Mouse (Mus musculus): ENCODE results near the gene Acss1. TPM values are rescaled to one million over a fixed set of nuclear protein-coding genes. Genes with fewer than 3 reads are reported as not detected.

Gene Acss1
- total and polyA plus RNA-seq, 2 experiments = 0.29 to 0.83 TPM

- H3K27me3 ChIP-seq (ENCODE audit: control insufficient read depth, insufficient read depth, low read length) = no peaks in the 10 kb centered on the region
- no peaks in the 10 kb centered on the region for H3K36me3 ChIP-seq (ENCODE audit: control insufficient read depth, insufficient read depth, low read length)
- no peaks in the 10 kb centered on the region for H3K79me2 ChIP-seq (ENCODE audit: control insufficient read depth, insufficient read depth, low read length)
- H3K4me1 ChIP-seq (ENCODE audit: control insufficient read depth, insufficient read depth, low read length) = no peaks in the 10 kb centered on the region
- no peak for DNase-seq (ENCODE audit: extremely low read depth, low read depth, low spot score)
- WGBS = 37% methylated on average over 8 of the region's 8 CpGs
- H3K9ac ChIP-seq (ENCODE audit: low read depth, low read length) = no peak overlapping the region
- TF ChIP-seq CTCF (IDR thresholded peaks at IDR 0.05; ENCODE audit: low read depth, low read length) (no peak), POLR2A (IDR thresholded peaks at IDR 0.05; ENCODE audit: extremely low read depth, insufficient read depth, low read length) (no peak)
- no peak overlapping the region for H3K4me3 ChIP-seq (ENCODE audit: insufficient read depth, low read depth, low read length)
- H3K27ac ChIP-seq (replicated peaks; ENCODE audit: insufficient read depth, low read depth, low read length) = no peak overlapping the region
Observed at GRCm38 (mm10) chr2:150656975-150657768, 11.1 kb downstream of the Acss1 start.

- DNase-seq (ENCODE audit: extremely low read depth, low read depth, low spot score) = no peak
- H3K79me2 ChIP-seq (ENCODE audit: control insufficient read depth, insufficient read depth, low read length) = no peaks in the 10 kb centered on the region
- no peak overlapping the region for H3K9ac ChIP-seq (ENCODE audit: low read depth, low read length)
- no peaks in the 10 kb centered on the region for H3K36me3 ChIP-seq (ENCODE audit: control insufficient read depth, insufficient read depth, low read length)
- no peaks in the 10 kb centered on the region for H3K4me1 ChIP-seq (ENCODE audit: control insufficient read depth, insufficient read depth, low read length)
- no peak overlapping the region for H3K4me3 ChIP-seq (ENCODE audit: insufficient read depth, low read depth, low read length)
- H3K27me3 ChIP-seq (ENCODE audit: control insufficient read depth, insufficient read depth, low read length) = no peaks in the 10 kb centered on the region
- no peak for TF ChIP-seq CTCF (IDR thresholded peaks at IDR 0.05; ENCODE audit: low read depth, low read length)
- no peak for TF ChIP-seq POLR2A (IDR thresholded peaks at IDR 0.05; ENCODE audit: extremely low read depth, insufficient read depth, low read length)
- H3K27ac ChIP-seq (replicated peaks; ENCODE audit: insufficient read depth, low read depth, low read length) = no peak overlapping the region
- 89% methylated on average over 3 of the region's 3 CpGs for WGBS
Observed at GRCm38 (mm10) chr2:150656112-150656511, 12.2 kb downstream of the Acss1 start.

- DNase-seq (ENCODE audit: extremely low read depth, low read depth, low spot score) = no peak
- WGBS = 61% methylated on average over 6 of the region's 6 CpGs
- H3K79me2 ChIP-seq (ENCODE audit: control insufficient read depth, insufficient read depth, low read length) = no peaks in the 10 kb centered on the region
- no peaks in the 10 kb centered on the region for H3K36me3 ChIP-seq (ENCODE audit: control insufficient read depth, insufficient read depth, low read length)
- no peak overlapping the region for H3K4me3 ChIP-seq (ENCODE audit: insufficient read depth, low read depth, low read length)
- no peaks in the 10 kb centered on the region for H3K27me3 ChIP-seq (ENCODE audit: control insufficient read depth, insufficient read depth, low read length)
- H3K9ac ChIP-seq (ENCODE audit: low read depth, low read length) = no peak overlapping the region
- H3K4me1 ChIP-seq (ENCODE audit: control insufficient read depth, insufficient read depth, low read length) = no peaks in the 10 kb centered on the region
- H3K27ac ChIP-seq (replicated peaks; ENCODE audit: insufficient read depth, low read depth, low read length) = no peak overlapping the region
- TF ChIP-seq CTCF (IDR thresholded peaks at IDR 0.05; ENCODE audit: low read depth, low read length) (no peak), POLR2A (IDR thresholded peaks at IDR 0.05; ENCODE audit: extremely low read depth, insufficient read depth, low read length) (no peak)
Observed at GRCm38 (mm10) chr2:150655290-150655689, 13.0 kb downstream of the Acss1 start.

- DNase-seq (ENCODE audit: extremely low read depth, low read depth, low spot score) = no peak
- WGBS = 88% methylated on average over 2 of the region's 2 CpGs
Observed at GRCm38 (mm10) chr2:150654814-150655213, 13.5 kb downstream of the Acss1 start.

GRCm38 (mm10) chr2:150651366-150651765 lies 16.9 kb downstream of the Acss1 start:
- no peaks in the 10 kb centered on the region for H3K4me1 ChIP-seq (ENCODE audit: control insufficient read depth, insufficient read depth, low read length)
- no peaks in the 10 kb centered on the region for H3K27me3 ChIP-seq (ENCODE audit: control insufficient read depth, insufficient read depth, low read length)
- DNase-seq (ENCODE audit: extremely low read depth, low read depth, low spot score) = no peak
- H3K9ac ChIP-seq (ENCODE audit: low read depth, low read length) = no peak overlapping the region
- no peaks in the 10 kb centered on the region for H3K79me2 ChIP-seq (ENCODE audit: control insufficient read depth, insufficient read depth, low read length)
- no peak for TF ChIP-seq CTCF (IDR thresholded peaks at IDR 0.05; ENCODE audit: low read depth, low read length)
- no peak for TF ChIP-seq POLR2A (IDR thresholded peaks at IDR 0.05; ENCODE audit: extremely low read depth, insufficient read depth, low read length)
- H3K36me3 ChIP-seq (ENCODE audit: control insufficient read depth, insufficient read depth, low read length) = no peaks in the 10 kb centered on the region
- H3K27ac ChIP-seq (replicated peaks; ENCODE audit: insufficient read depth, low read depth, low read length) = no peak overlapping the region
- 28% methylated on average over 9 of the region's 9 CpGs for WGBS
- H3K4me3 ChIP-seq (ENCODE audit: insufficient read depth, low read depth, low read length) = no peak overlapping the region

More at GRCm38 (mm10) chr2:150654814-150655213, 13.5 kb downstream of the Acss1 start:
- Histone ChIP-seq H3K4me1 (ENCODE audit: control insufficient read depth, insufficient read depth, low read length) (no peaks in the 10 kb centered on the region), H3K4me3 (ENCODE audit: insufficient read depth, low read depth, low read length) (no peak overlapping the region), H3K27ac (replicated peaks; ENCODE audit: insufficient read depth, low read depth, low read length) (no peak overlapping the region), H3K27me3 (ENCODE audit: control insufficient read depth, insufficient read depth, low read length) (no peaks in the 10 kb centered on the region), H3K79me2 (ENCODE audit: control insufficient read depth, insufficient read depth, low read length) (no peaks in the 10 kb centered on the region), H3K9ac (ENCODE audit: low read depth, low read length) (no peak overlapping the region), H3K36me3 (ENCODE audit: control insufficient read depth, insufficient read depth, low read length) (no peaks in the 10 kb centered on the region)
- TF ChIP-seq POLR2A (IDR thresholded peaks at IDR 0.05; ENCODE audit: extremely low read depth, insufficient read depth, low read length) (no peak), CTCF (IDR thresholded peaks at IDR 0.05; ENCODE audit: low read depth, low read length) (no peak)

- no peak for DNase-seq (ENCODE audit: extremely low read depth, low read depth, low spot score)
- TF ChIP-seq CTCF (IDR thresholded peaks at IDR 0.05; ENCODE audit: low read depth, low read length) = no peak
- Histone ChIP-seq H3K4me3 (ENCODE audit: insufficient read depth, low read depth, low read length) (no peak overlapping the region), H3K27ac (replicated peaks; ENCODE audit: insufficient read depth, low read depth, low read length) (no peak overlapping the region), H3K9ac (ENCODE audit: low read depth, low read length) (no peak overlapping the region), H3K79me2 (ENCODE audit: control insufficient read depth, insufficient read depth, low read length) (no peaks in the 10 kb centered on the region), H3K27me3 (ENCODE audit: control insufficient read depth, insufficient read depth, low read length) (no peaks in the 10 kb centered on the region), H3K36me3 (ENCODE audit: control insufficient read depth, insufficient read depth, low read length) (no peaks in the 10 kb centered on the region), H3K4me1 (ENCODE audit: control insufficient read depth, insufficient read depth, low read length) (no peaks in the 10 kb centered on the region)
- 38% methylated on average over 7 of the region's 7 CpGs for WGBS
Observed at GRCm38 (mm10) chr2:150650511-150651074, 17.7 kb downstream of the Acss1 start.

Measured in liver, adult 2 months (tissue).